Mouse (Mus musculus) layer of hippocampus, adult 9-11 months (tissue): Measurements from ENCODE around the gene Polm.

Source experiments
- DNase-seq: peaks from one replicate; pipeline ENCODE4 v3.0.0; 2022

The Polm gene

DNA sequence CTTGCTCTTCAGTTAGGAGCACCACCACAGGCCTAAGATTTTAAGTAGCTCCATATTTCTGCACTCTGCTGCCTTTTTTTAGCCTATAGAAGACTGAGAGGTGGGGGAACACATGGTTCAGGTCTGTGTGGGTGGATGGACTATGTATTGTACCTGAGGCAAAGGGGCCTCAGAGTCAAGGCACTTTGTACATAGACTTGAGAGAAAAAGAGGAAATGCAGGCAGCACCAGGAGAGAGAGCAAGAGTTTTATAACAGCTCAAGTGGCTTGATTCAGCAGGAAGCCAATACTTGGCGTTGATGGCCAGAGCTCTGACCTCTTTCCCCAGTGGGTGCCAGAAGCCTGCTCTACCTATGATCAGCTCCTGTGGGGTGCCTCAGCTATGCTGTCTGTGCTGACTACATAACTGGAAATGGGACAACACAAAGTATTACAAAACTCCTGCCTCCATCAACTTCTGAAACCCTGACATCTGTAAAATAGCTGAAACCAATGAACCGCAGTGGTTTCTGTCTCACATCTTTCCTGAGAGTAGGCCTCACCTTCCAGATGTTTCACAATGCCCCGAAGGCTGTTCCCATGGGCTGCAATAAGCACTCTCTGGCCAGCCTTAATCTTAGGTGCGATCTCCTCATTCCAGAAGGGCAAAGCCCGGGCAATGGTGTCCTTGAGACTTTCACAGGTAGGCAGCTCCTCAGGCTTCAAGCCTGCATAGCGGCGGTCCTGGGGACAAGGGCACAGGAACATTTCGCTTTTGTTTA lies 35.2 kb downstream of the Polm start:
- DNase-seq, result no peak

DNA sequence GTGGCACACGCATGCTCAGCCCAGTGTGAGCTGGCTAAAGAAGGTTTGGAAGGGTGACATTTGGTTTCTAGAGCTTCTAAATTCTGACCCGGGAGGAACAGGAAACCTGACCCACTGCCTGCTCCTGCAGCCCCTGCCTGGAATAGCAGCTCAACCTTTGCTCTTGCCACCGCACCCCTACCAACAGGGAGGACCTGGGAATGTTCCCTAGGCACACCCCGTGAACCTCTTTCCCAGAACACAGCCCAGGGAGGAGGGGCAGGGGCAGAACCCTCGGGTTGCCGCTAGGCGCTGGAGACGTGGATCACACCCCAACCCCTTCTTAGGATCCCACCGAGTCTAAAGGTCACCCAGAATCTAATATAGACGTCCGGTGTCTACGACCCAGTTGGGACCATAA lies 35.8 kb downstream of the Polm start:
- DNase-seq, result no peak

DNA sequence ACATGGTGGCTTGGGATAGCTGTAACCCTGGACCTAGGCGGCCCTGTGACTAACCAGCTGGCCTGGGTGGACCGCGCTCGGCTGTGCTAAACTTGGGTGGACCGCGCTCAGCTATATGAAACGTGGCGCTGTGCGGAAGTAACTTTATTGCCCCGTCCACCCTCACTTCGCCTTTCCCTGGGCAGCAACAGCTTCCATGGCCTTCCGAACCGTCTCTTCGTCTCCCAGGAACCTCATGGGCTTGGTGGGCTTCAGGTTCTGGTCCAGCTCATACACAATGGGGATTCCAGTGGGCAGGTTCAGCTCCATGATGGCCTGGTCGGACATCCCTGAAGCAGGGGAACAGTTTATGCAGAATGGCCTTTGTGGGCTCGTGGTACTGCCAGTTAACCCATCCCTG lies 36.3 kb downstream of the Polm start:
- no peak for DNase-seq

DNA sequence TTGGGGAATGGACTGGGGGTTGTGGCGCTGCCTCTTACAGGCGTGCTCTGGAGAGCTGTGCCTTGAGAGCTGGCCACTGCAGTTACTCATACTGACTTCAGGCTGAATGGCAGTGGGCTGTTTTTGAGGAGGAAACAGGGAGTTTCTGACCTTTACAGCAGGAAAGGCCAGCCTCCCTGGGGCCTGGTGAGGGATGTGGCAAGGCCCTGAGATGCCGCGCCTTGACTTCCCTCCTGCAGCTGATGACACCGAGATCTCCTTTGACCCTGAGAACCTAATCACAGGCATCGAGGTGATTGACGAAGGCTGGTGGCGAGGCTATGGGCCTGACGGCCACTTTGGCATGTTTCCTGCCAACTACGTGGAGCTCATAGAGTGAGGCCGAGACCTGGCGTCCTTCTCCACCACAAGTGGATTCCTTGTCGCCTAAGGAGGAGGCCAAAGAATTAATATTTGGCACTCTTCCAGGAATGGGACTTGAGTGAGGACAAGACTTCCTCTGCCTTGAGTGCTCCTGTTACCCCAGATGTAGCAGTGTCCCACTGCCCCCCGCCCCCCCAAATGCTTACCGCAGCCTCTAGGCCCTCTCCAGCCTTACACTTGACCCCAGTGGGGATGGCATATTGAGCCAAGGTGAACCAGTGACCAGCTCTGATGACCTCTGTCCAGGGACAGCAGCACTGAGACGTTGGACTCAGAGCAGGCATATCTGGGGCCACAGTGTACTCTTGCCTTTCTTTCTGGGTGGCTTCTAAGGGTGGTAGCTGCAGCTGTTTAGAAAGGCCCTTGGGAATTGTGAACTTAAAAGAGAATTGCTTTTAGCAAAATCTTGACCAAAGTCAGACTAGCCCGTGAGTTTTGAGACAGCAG lies 38.0 kb downstream of the Polm start:
- DNase-seq, result no peak

DNA sequence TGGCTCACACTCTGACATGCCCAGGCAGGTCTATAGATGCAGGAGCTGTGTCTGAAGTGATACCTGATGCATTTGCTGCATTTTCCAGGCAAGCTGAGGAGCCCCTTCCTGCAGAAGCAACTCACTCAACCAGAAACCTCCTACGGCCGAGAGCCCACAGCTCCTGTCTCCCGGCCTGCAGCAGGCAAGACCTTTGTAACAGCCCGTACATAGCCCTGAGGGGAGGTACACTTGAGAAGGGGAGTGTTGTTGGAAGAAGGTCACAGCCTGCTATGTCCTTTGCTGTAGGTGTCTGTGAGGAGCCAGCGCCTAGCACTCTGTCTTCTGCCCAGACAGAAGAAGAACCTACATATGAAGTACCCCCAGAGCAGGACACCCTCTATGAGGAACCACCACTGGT lies 39.9 kb downstream of the Polm start:
- DNase-seq, result no peak

DNA sequence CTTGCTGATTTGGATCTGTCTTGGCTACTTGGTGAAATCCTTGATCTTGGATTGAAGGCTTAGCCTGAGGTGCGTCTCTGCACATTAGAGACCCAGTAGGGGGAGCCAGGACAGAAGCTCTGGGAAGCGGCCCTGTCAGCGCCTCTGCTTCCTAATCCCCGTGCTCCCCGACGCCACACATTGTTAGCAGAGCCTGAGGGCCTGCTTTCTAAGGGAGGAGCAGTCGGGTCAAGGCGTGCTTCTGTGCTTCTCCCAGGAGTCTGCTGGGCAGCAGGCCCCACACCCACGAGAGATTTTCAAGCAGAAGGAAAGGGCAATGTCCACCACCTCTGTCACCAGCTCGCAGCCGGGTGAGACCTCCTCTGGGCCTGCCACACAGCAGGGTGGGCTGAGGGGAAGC lies 40.4 kb downstream of the Polm start:
- DNase-seq, result no peak

DNA sequence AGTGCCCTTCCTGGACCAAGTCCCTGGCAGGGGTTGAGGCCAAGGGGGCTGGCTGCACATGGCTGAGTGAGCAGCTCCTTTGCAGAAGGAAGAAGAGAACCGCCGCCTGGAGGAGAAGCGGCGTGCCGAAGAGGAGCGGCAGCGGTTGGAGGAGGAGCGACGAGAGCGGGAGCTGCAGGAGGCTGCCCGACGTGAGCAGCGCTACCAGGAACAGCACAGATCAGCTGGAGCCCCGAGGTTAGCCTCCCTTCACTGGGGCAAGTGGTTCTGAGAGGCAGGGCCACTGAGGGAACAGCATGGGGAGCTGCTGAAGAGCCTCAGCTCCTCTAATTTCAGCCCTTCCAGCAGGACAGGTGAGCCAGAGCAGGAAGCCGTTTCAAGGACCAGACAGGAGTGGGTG lies 40.9 kb downstream of the Polm start:
- DNase-seq, result no peak

DNA sequence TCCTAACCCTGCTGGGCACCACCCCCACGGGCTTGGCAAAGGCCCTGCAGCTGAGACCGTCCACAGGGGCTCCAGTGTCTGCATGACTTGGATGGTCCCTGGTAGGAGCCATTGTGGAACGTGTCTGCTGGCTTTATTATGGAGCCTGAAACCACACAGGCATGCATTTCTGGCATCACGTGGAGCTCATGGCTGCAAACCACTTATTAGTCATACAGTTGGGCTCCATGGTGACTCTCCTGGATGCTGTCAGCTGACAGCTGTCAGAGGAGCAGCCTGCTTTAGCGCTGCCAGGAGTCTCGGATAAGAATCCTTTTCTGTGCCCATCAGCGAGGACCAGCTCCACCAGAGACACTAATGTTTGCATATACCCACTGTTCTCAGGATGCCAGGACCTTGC lies 42.1 kb downstream of the Polm start:
- DNase-seq, result peak; percentile 88

DNA sequence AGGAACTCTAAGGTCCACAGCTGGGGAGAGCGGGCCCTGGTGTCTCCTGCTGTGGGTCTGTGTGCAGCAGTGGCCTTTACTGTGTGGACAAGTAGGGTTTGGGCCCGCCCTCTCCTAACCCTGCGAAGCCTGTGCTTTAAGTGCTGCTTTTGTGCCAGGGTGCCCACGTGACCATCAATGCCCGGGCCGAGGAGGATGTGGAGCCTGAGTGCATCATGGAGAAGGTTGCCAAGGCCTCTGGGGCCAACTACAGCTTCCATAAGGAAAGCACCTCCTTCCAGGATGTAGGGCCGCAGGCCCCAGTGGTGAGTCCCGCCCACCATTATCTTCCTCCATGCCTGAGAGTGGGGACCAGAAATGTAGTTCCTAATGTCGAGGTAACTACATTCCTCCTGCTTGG lies 42.5 kb downstream of the Polm start:
- DNase-seq, result no peak

DNA sequence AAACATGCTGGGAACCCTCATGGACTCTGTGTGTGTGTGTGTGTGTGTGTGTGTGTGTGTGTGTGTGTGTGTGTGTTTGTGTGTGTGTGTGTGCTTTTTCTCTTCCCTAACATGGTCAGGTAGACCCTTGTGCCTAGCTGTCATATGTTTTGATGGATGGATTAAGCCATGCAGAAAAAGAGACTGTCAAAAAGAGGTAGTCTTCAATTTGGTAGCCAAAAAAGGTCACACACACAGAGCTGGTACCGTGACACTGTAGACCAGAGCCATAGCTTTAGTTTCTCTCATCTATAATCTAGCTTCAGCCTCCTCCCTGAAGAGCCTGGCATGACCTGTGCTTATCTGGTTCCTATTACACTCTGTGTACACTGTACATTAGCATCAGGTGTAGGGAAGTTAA lies 47.4 kb downstream of the Polm start:
- no peak for DNase-seq

DNA sequence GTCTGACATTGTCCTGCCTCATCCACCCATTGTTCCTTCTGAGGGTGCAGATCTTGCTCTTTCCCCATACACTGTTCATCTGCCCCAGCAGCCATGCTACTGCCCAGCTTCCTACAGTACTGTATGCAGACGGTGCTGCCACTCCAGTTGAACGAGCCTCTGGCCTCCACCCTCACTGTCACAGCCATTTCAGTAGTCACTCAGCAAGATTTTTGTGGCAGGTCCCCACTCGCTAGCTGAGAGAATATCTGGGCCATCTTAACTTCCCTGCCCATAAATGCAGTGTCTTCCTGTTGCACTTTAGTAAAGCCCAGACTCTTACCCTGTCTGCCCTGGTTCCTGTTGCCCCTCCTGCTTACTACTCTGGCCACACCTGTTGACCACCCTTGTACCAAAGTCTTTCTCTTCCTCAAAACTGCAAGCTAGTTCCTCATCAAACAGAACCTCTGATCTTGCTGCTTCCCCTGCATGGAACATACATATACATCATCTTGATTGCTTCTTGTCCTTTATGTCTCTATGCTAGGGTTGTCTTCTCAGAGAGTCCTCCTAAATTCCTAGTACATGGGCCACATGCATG lies 48.0 kb downstream of the Polm start:
- DNase-seq, result no peak

DNA sequence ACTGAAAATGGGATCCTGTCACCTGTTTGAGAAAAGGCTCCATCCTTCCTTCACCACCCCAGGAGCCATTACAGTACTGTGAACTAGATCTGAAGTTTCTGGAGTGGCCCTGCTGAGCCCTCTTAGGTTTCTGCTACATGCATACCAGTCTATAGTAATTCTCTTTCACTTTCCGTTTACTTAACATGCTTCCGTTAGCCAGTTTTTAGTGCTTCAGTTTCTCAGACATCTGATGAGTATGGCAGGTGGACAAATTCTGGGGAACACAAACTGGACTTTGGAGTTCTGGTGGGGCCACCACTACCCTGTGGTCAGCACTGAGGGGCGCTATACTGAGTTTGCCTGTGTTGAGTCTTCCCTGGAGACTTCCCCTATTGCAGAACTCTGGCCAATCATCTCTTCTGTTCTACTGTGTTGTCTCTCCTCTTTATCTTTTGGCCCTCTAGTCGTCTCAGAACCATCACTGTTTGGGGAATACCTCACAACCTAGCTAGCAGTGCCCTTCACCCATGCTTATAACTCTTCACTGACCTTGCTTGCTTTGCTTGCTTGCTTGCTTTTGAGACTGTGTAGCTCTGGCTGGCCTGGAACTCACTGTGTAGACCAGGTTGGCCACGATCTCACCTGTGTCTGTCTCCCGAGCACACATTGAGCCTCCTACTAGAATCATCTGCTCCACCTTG lies 48.6 kb downstream of the Polm start:
- no peak for DNase-seq

DNA sequence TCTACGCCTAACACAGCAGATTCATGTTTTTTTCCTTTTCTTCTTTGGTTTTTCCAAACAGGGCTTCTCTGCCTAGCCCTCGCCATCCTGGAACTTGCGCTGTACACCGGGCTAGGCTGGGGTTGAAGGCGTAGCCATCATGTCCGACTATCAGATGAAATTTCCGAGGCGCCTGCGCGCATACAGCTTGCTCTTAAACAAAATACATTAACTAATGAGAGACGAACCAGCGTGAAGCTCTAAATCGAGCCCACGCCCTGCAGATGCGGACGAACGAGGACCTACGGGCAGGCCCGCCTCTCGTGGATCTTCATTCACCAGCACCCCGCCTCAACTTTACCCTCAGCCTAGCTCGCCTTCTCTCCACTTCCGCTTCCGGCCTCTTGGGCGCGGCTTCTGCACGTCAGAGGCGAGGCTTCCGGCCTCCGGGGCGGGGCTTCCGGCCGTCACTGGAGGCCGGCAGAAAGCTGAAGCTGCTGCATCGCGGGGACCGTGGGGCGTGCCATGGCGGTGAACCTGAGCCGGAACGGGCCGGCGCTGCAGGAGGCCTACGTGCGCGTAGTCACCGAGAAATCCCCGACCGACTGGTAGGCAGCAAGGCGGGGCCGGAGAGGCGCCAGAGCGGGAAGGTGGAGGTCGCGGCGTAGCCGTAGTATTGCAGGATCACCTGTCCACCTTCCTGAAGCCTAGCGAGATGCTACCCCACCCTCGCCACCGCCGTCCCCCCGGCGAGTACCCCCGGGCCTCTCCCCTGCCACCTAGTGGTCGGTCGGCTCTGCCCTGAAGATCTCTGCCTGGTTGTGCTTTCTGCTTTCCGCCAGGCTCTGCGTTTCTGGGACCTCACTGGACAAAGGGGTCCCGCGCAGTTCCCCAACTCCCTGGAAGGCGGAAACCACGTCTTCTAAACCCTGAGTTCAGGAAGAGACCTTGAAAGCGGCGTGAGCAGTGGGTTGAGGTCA lies 49.5 kb downstream of the Polm start, which contains the start of gene Dbnl:
TSS of gene Dbnl (plus strand) at position 433 of the 959 bp plus-strand sequence.
- DNase-seq, result peak; percentile 95

DNA sequence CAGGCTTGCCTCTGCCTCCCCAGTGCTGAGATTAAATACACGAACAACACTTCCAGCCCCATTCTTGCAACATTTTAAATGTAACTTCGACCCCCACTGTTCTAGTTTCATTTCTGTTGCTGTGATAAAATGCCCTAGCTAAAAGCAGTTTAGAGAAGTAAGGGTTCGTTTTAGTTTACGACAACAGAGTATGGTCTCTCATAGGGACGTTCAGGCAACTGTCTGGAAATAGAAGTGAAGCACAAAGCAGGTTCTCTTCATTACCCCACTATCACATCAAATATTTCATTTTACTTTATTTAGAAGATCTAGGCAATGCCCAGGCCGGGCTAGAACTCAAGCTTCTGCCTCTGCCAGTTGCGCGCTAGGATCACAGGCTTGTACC lies 50.2 kb downstream of the Polm start:
- no peak for DNase-seq

DNA sequence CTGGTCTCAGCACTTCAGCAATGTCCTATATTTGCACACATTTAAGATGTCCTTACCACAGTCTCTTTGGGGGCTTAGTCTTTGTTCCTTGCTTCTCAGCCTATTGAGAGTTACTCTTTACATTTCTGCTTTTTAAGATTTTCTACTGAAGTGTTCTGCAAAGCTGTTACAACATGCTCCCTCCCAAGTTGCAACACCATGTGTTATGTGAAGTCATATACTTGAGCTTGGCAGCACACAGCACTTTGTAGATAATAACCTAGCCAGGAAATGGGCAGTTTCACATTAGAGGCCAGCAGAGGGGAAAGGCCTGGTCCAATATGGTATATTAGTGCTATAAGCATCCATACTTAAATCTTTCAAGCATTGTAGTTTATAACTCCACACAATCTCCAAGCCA lies 52.1 kb downstream of the Polm start:
- no peak for DNase-seq

DNA sequence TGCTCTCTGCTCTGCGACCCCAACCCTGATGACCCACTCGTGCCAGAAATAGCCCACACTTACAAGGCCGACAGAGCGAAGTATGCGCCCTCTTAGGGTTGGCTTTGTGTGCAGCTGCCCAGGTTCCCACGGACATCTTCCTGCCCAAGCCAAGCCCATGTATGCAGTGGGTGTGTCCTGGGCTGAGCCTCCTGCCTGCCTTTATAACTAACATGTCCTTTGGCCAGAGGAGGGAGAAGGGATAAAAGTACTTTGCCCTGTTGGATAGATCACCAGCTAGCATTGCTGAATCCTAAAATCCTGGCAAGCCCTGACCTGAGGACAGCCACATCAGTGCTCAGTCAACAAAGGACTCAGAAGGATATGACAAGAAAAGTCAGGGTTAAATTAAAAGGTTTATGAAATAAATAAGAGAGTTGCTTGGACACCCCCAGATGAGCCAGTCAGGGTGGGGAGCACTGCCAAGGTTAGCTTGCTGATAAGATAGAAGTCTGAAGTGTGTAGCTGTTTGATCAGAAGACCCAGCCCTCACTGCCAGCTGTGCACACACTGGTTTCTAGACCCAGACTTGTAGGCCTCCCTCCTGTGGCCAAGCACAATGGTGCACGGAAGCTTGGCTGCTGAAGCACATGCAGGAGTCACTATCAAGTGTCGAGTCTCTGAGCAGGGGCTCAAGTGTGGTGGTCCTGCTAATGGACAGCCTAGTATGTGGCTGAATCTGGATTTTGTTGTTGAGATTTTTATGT lies 55.4 kb downstream of the Polm start:
- no peak for DNase-seq

DNA sequence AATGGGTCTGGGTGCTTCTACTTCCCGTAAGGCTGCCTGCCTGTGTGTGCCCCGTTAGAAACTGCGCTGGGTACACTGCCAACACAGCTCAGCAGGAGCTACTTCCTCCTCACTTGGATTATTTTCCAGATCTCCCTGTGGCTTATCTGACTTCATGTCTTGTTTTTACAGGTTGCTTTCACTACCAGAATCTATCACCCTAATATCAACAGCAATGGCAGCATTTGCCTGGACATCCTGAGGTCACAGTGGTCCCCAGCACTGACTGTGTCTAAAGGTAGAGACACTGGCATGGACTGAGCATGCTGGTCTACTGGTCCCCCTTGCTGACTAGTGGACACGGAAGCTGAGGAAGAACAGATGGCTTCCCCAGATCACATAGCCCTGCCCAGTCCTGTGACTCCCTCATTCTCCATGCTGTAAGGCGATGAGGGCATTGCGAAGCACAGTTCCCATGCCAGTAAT lies 57.7 kb downstream of the Polm start:
- DNase-seq, result no peak

DNA sequence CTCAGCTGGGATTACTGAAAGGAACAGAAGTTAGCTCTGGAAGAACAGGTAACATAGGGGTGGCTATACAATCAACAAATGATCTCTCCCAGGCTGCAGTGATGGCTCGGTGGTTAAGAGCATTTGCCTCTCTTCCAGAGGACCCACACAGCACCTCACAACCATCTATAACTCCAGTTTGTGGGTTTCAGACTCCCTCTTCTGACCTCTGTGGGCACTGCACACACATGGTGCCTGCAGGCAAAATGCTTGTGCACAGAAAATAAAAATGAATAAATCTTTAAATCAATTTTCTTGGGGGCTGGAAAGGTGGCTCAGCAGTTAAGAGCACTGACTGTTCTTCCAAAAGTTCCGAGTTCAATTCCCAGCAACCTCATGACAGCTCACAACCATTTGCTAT lies 59.3 kb downstream of the Polm start:
- no peak for DNase-seq
